Mouse (Mus musculus) mouse embryonic stem cell (cell line): ENCODE data around the gene Dpm3.

Experiments used
- in situ Hi-C, 2 experiments: fragments of 300-500 bp; cut with MboI; formaldehyde crosslinking; loops; 1 replicate in 1 of 2; 3 replicates in 1 of 2; pipeline ENCODE4 v1.14.3; 2019 to 2020; ENCODE audit warnings: low sequenced_read_pairs in 2 of 2, low pct_unique_long_range_greater_than_20kb in 1 of 2, mixed read lengths in 1 of 2; ENCODE audit not compliant: unreplicated experiment in 1 of 2

Gene Dpm3

GRCm38 (mm10) chr3:89281579-89282290 is 22.6 kb downstream of the Dpm3 start:
- in situ Hi-C loops = loop anchor here in 1 of 2 experiments (5.0 kb wide), 1 partner anchor 34 kb away; the partner anchor contains the start of genes Krtcap2 and Trim46

- in situ Hi-C loops = loop anchor here in 1 of 2 experiments (5.0 kb wide), 1 partner anchor 35 kb away; the partner anchor contains the start of genes Krtcap2 and Trim46
Observed at GRCm38 (mm10) chr3:89282291-89282643, 23.1 kb downstream of the Dpm3 start.

- in situ Hi-C loops = loop anchor here in 1 of 2 experiments (5.0 kb wide), 1 partner anchor 37 kb away; the partner anchor contains the start of genes Krtcap2 and Trim46
Observed at GRCm38 (mm10) chr3:89284261-89284660, 25.1 kb downstream of the Dpm3 start.

GRCm38 (mm10) chr3:89285526-89285925 is 26.4 kb downstream of the Dpm3 start:
- in situ Hi-C loops = no loop called here

- in situ Hi-C loops = no loop called here
Observed at GRCm38 (mm10) chr3:89287286-89287685, 28.1 kb downstream of the Dpm3 start.

GRCm38 (mm10) chr3:89288503-89288928 is 29.4 kb downstream of the Dpm3 start:
- in situ Hi-C loops = no loop called here

GRCm38 (mm10) chr3:89291874-89292273 is 32.7 kb downstream of the Dpm3 start:
- in situ Hi-C loops = no loop called here

GRCm38 (mm10) chr3:89292303-89292702 is 33.1 kb downstream of the Dpm3 start:
- in situ Hi-C loops = no loop called here

GRCm38 (mm10) chr3:89293247-89293918 is 34.2 kb downstream of the Dpm3 start:
- in situ Hi-C loops = no loop called here

GRCm38 (mm10) chr3:89294195-89294594 is 35.0 kb downstream of the Dpm3 start:
- in situ Hi-C loops = no loop called here

GRCm38 (mm10) chr3:89295685-89296230 is 36.6 kb downstream of the Dpm3 start:
- in situ Hi-C loops = no loop called here

GRCm38 (mm10) chr3:89296761-89297396 is 37.7 kb downstream of the Dpm3 start:
- in situ Hi-C loops = no loop called here

- in situ Hi-C loops = no loop called here
Observed at GRCm38 (mm10) chr3:89298908-89299307, 39.8 kb downstream of the Dpm3 start.

GRCm38 (mm10) chr3:89299499-89299898 is 40.3 kb downstream of the Dpm3 start:
- in situ Hi-C loops = no loop called here

GRCm38 (mm10) chr3:89300071-89300470 is 40.9 kb downstream of the Dpm3 start:
- in situ Hi-C loops = no loop called here

- in situ Hi-C loops = no loop called here
Observed at GRCm38 (mm10) chr3:89300514-89300913, 41.4 kb downstream of the Dpm3 start.

GRCm38 (mm10) chr3:89304440-89304839 is 45.3 kb downstream of the Dpm3 start:
- in situ Hi-C loops = no loop called here

- in situ Hi-C loops = no loop called here
Observed at GRCm38 (mm10) chr3:89305105-89305504, 45.9 kb downstream of the Dpm3 start.
